Mouse (Mus musculus) CH12.LX (cell line): Measurements from ENCODE around the gene Lrp5. TPM values are rescaled to one million over a fixed set of nuclear protein-coding genes. Genes with fewer than 3 reads are reported as not detected.

Source experiments
- DNase-seq: peaks from one replicate; pipeline ENCODE4 v3.0.0-alpha.2; 2013; ENCODE audit errors: extremely low read depth
- H3K27ac ChIP-seq: 2 replicates; pipeline ENCODE4 v1.5.1; 2012; ENCODE audit warnings: low read depth, mild to moderate bottlenecking, control low read depth, moderate library complexity; ENCODE audit not compliant: insufficient read depth
- H3K27me3 ChIP-seq: replicated peaks from 2 replicates; pipeline ENCODE3; 2012; ENCODE audit warnings: inconsistent platforms
- H3K36me3 ChIP-seq, 2 experiments: replicated peaks in 1 of 2; 2 replicates each; pipeline versions ENCODE3 to v1.6.1; 2012; ENCODE audit warnings: inconsistent platforms in 1 of 2, low read length in 1 of 2, mild to moderate bottlenecking in 1 of 2, mixed read lengths in 1 of 2, moderate library complexity in 1 of 2; ENCODE audit not compliant: control insufficient read depth in 1 of 2, insufficient read depth in 1 of 2
- H3K4me1 ChIP-seq, 2 experiments: 2 replicates each; pipeline ENCODE4 v1.6.1; 2012; ENCODE audit warnings: inconsistent platforms in 1 of 2, moderate library complexity in 1 of 2; ENCODE audit not compliant: insufficient read depth in 2 of 2, control insufficient read depth in 1 of 2
- H3K4me2 ChIP-seq: 2 replicates; pipeline ENCODE4 v1.6.1; 2012; ENCODE audit warnings: low read depth, mild to moderate bottlenecking, control low read depth; ENCODE audit not compliant: poor library complexity, insufficient read depth, severe bottlenecking
- H3K4me3 ChIP-seq, 3 experiments: fragments of 150-350 bp in 1 of 3; sonication (generic) in 1 of 3; replicated peaks in 1 of 3; 2 replicates each; pipeline versions ENCODE3 to v1.5.1; 2011 to 2012; ENCODE audit warnings: low read depth in 2 of 3, low read length in 2 of 3, mild to moderate bottlenecking in 2 of 3, moderate library complexity in 2 of 3, control low read depth in 1 of 3, improper control_type of control experiment in 1 of 3, inconsistent platforms in 1 of 3, mixed read lengths in 1 of 3; ENCODE audit not compliant: poor library complexity in 1 of 3
- H3K79me2 ChIP-seq: replicated peaks from 2 replicates; pipeline ENCODE4 v1.6.1; 2012; ENCODE audit warnings: mild to moderate bottlenecking, moderate library complexity; ENCODE audit not compliant: control insufficient read depth, poor library complexity, insufficient read depth, severe bottlenecking; ENCODE audit errors: extremely low read depth
- H3K9ac ChIP-seq: 2 replicates; pipeline ENCODE4 v1.6.1; 2012; ENCODE audit warnings: low read depth, mild to moderate bottlenecking, control low read depth, moderate library complexity; ENCODE audit not compliant: insufficient read depth
- H3K9me3 ChIP-seq: replicated peaks from 2 replicates; pipeline ENCODE3; 2012; ENCODE audit warnings: low read length, inconsistent platforms, mixed read lengths
- BHLHE40 ChIP-seq: IDR thresholded peaks from 2 replicates; pipeline ENCODE4 v1.6.1; 2011; ENCODE audit warnings: mild to moderate bottlenecking, low read depth, low read length, improper control_type of control experiment
- E2F4 ChIP-seq: IDR thresholded peaks from 2 replicates; pipeline ENCODE4 v1.6.1; 2011; ENCODE audit warnings: low read depth, low read length, improper control_type of control experiment; ENCODE audit not compliant: insufficient replicate concordance
- EP300 ChIP-seq: IDR thresholded peaks from 2 replicates; pipeline ENCODE4 v1.6.1; 2011; ENCODE audit warnings: low read length, improper control_type of control experiment
- ETS1 ChIP-seq: conservative IDR thresholded peaks from 2 replicates; pipeline ENCODE4 v1.6.1; 2012; ENCODE audit warnings: low read depth, mild to moderate bottlenecking, inconsistent platforms, low read length, improper control_type of control experiment, moderate library complexity
- HCFC1 ChIP-seq: IDR thresholded peaks from 2 replicates; pipeline ENCODE4 v1.6.1; 2012; ENCODE audit warnings: low read depth, mild to moderate bottlenecking, inconsistent platforms, low read length, improper control_type of control experiment
- IRF4 ChIP-seq: IDR thresholded peaks from 2 replicates; pipeline ENCODE4 v1.6.1; 2014; ENCODE audit warnings: low read depth, mild to moderate bottlenecking, inconsistent platforms, low read length, improper control_type of control experiment
- JUND ChIP-seq: conservative IDR thresholded peaks from 2 replicates; pipeline ENCODE4 v1.6.1; 2011; ENCODE audit warnings: low read depth, low read length, improper control_type of control experiment
- MAFK ChIP-seq: IDR thresholded peaks from 2 replicates; pipeline ENCODE4 v1.6.1; 2011; ENCODE audit warnings: low read length, improper control_type of control experiment; ENCODE audit not compliant: insufficient replicate concordance
- MAX ChIP-seq: IDR thresholded peaks from 2 replicates; pipeline ENCODE4 v1.6.1; 2011; ENCODE audit warnings: low read length, improper control_type of control experiment
- MEF2A ChIP-seq: IDR thresholded peaks from 2 replicates; pipeline ENCODE4 v1.6.1; 2014; ENCODE audit warnings: low read depth, mild to moderate bottlenecking, inconsistent platforms, low read length, improper control_type of control experiment, borderline replicate concordance
- MXI1 ChIP-seq: IDR thresholded peaks from 2 replicates; pipeline ENCODE4 v1.6.1; 2011; ENCODE audit warnings: mild to moderate bottlenecking, low read depth, low read length, improper control_type of control experiment
- NELFE ChIP-seq: IDR thresholded peaks from 2 replicates; pipeline ENCODE4 v1.6.1; 2011; ENCODE audit warnings: low read depth, low read length, improper control_type of control experiment
- PAX5 ChIP-seq: IDR thresholded peaks from 2 replicates; pipeline ENCODE4 v1.6.1; 2012; ENCODE audit warnings: low read length, inconsistent platforms, mixed read lengths
- POLR2A ChIP-seq: IDR thresholded peaks from 2 replicates; pipeline ENCODE4 v1.6.1; 2011; ENCODE audit warnings: low read depth, mild to moderate bottlenecking, improper control_type of control experiment, low read length
- SIN3A ChIP-seq: IDR thresholded peaks from 2 replicates; pipeline ENCODE4 v1.6.1; 2012; ENCODE audit warnings: low read length, improper control_type of control experiment, inconsistent platforms
- TBP ChIP-seq: conservative IDR thresholded peaks from 2 replicates; pipeline ENCODE4 v1.6.1; 2011; ENCODE audit warnings: low read depth, low read length, improper control_type of control experiment
- TCF12 ChIP-seq: IDR thresholded peaks from 2 replicates; pipeline ENCODE4 v1.6.1; 2014; ENCODE audit warnings: low read depth, mild to moderate bottlenecking, inconsistent platforms, low read length, improper control_type of control experiment
- UBTF ChIP-seq: IDR thresholded peaks from 2 replicates; pipeline ENCODE4 v1.6.1; 2012; ENCODE audit warnings: low read depth, mild to moderate bottlenecking, inconsistent platforms, low read length, improper control_type of control experiment, moderate library complexity
- USF1 ChIP-seq: IDR thresholded peaks from 2 replicates; pipeline ENCODE4 v1.6.1; 2014; ENCODE audit warnings: low read depth, mild to moderate bottlenecking, inconsistent platforms, low read length, improper control_type of control experiment
- USF2 ChIP-seq: conservative IDR thresholded peaks from 2 replicates; pipeline ENCODE4 v1.6.1; 2011; ENCODE audit warnings: low read depth, low read length, improper control_type of control experiment
- ZC3H11A ChIP-seq: IDR thresholded peaks from 2 replicates; pipeline ENCODE4 v1.6.1; 2012; ENCODE audit warnings: low read depth, mild to moderate bottlenecking, inconsistent platforms, low read length, improper control_type of control experiment
- ZMIZ1 ChIP-seq: IDR thresholded peaks from 2 replicates; pipeline ENCODE4 v1.6.1; 2012; ENCODE audit warnings: low read depth, mild to moderate bottlenecking, inconsistent platforms, low read length, improper control_type of control experiment
- ZNF384 ChIP-seq: IDR thresholded peaks from 2 replicates; pipeline ENCODE4 v1.6.1; 2012; ENCODE audit warnings: low read depth, low read length, improper control_type of control experiment, inconsistent platforms
- dilution Hi-C: fragments of 300-500 bp; cut with MboI; formaldehyde crosslinking; loops from 2 replicates; pipeline ENCODE4 v1.14.3; 2020; ENCODE audit warnings: low sequenced_read_pairs; ENCODE audit not compliant: extremely low pct_unique_long_range_greater_than_20kb, extremely low pct_ligation_motif_present
- in situ Hi-C: fragments of 300-500 bp; cut with MboI; formaldehyde crosslinking; loops from 3 replicates; pipeline ENCODE4 v1.14.3; 2019; ENCODE audit warnings: low sequenced_read_pairs, low pct_ligation_motif_present, low pct_unique_long_range_greater_than_20kb, mixed read lengths
- polyA plus RNA-seq: library from polyadenylated mRNA; unstranded; fragments of >175 nt; gene quantifications from 2 replicates; pipeline ENCODE4 v1.2.1, GENCODE M21; 2012; ENCODE audit warnings: low read depth; ENCODE audit not compliant: insufficient read length
- total RNA-seq, 2 experiments: library from RNA; depleted of rRNA; stranded (reverse); fragments of 300-350 nt in 1 of 2; fragments of >200 nt in 1 of 2; gene quantifications; 2 replicates each; pipeline ENCODE4 v1.2.3; 2012 to 2014

The Lrp5 gene
- total and polyA plus RNA-seq, 3 experiments, result 0.13 to 1.4 (median 1.1) TPM

GRCm38 (mm10) chr19:3647999-3648398 is 38.4 kb downstream of the Lrp5 start:
- in situ Hi-C loops (no loop called here), dilution Hi-C loops (no loop called here)
- H3K9me3 ChIP-seq, result peaks cover 3% of the 10 kb centered on the region
- no peak overlapping the region for H3K4me2 ChIP-seq
- no peak overlapping the region for H3K27ac ChIP-seq
- no peaks in the 10 kb centered on the region for H3K36me3 ChIP-seq
- H3K79me2 ChIP-seq, result no peaks in the 10 kb centered on the region
- no peak overlapping the region for H3K4me3 ChIP-seq
- no peak overlapping the region for H3K9ac ChIP-seq
- DNase-seq, result no peak
- peaks cover 14% of the 10 kb centered on the region for H3K27me3 ChIP-seq
- TF ChIP-seq IRF4, result no peak
- TF ChIP-seq E2F4, result no peak
- no peak for TF ChIP-seq PAX5
- TF ChIP-seq HCFC1, result no peak
- no peak for TF ChIP-seq EP300
- TF ChIP-seq TBP, result no peak
- no peak for TF ChIP-seq BHLHE40
- TF ChIP-seq MEF2A, result no peak
- TF ChIP-seq MXI1, result no peak
- no peak for TF ChIP-seq USF1
- no peak for TF ChIP-seq ZNF384
- no peak for TF ChIP-seq JUND
- TF ChIP-seq SIN3A, result no peak
- no peak for TF ChIP-seq ZMIZ1
- no peak for TF ChIP-seq USF2
- TF ChIP-seq ZC3H11A, result no peak
- H3K4me1 ChIP-seq, result peaks cover 5 to 8% of the 10 kb centered on the region in 2 experiments; a peak in 3 of 4 replicates

- no peak overlapping the region for H3K4me3 ChIP-seq
- H3K79me2 ChIP-seq, result no peaks in the 10 kb centered on the region
- peaks cover 5 to 8% of the 10 kb centered on the region in 2 experiments; a peak in 3 of 4 replicates for H3K4me1 ChIP-seq
- TF ChIP-seq USF1 (no peak), PAX5 (no peak), EP300 (no peak), POLR2A (no peak), NELFE (no peak), USF2 (no peak), MAFK (no peak), MEF2A (no peak), JUND (no peak), ETS1 (no peak), UBTF (no peak), TCF12 (no peak), MAX (no peak), TBP (no peak)
- TF ChIP-seq, all 38 proteins: peak for 0
- H3K9me3 ChIP-seq, result no peaks in the 10 kb centered on the region
- DNase-seq, result no peak
- no peak overlapping the region for H3K9ac ChIP-seq
- in situ Hi-C loops, result no loop called here
- dilution Hi-C loops, result no loop called here
- no peaks in the 10 kb centered on the region for H3K36me3 ChIP-seq
- H3K4me2 ChIP-seq, result no peak overlapping the region
- H3K27me3 ChIP-seq, result peaks cover 32% of the 10 kb centered on the region
- H3K27ac ChIP-seq, result no peak overlapping the region
These were observed 40.6 kb downstream of the Lrp5 start for GRCm38 (mm10) chr19:3645813-3646212.
